Mouse (Mus musculus) limb, embryonic 12.5 days (tissue): ENCODE measurements around the gene Eif5a2. TPM values are rescaled to one million over a fixed set of nuclear protein-coding genes. Genes with fewer than 3 reads are reported as not detected.

ENCODE experiments used
- ATAC-seq: fragments of 200-750 bp; cut with Nextera tagmentation; 2 replicates; pipeline ENCODE4 v1.8.0; 2017; ENCODE audit warnings: low read depth, moderate TSS enrichment; ENCODE audit not compliant: insufficient number of reproducible peaks, insufficient read depth, low FRiP score, low TSS enrichment
- H3K27ac ChIP-seq: fragments of 300-500 bp; sonication (generic); 2 replicates; pipeline ENCODE4 v1.5.1; 2016; ENCODE audit warnings: mild to moderate bottlenecking, moderate library complexity
- H3K27me3 ChIP-seq: fragments of 300-500 bp; sonication (generic); 2 replicates; pipeline ENCODE4 v1.6.1; 2016; ENCODE audit warnings: mild to moderate bottlenecking, moderate library complexity
- H3K36me3 ChIP-seq: fragments of 300-500 bp; sonication (generic); 2 replicates; pipeline ENCODE4 v1.6.1; 2016; ENCODE audit warnings: mild to moderate bottlenecking, moderate library complexity
- H3K4me1 ChIP-seq: fragments of 300-500 bp; sonication (generic); replicated peaks from 2 replicates; pipeline ENCODE4 v1.6.1; 2016
- H3K4me2 ChIP-seq: fragments of 300-500 bp; sonication (generic); 2 replicates; pipeline ENCODE4 v1.6.1; 2016; ENCODE audit warnings: mild to moderate bottlenecking, moderate library complexity
- H3K4me3 ChIP-seq: fragments of 300-500 bp; sonication (generic); replicated peaks from 2 replicates; pipeline ENCODE4 v1.5.1; 2016; ENCODE audit warnings: mild to moderate bottlenecking
- H3K9ac ChIP-seq: fragments of 300-500 bp; sonication (generic); replicated peaks from 2 replicates; pipeline ENCODE4 v1.6.1; 2016; ENCODE audit warnings: mild to moderate bottlenecking, moderate library complexity
- H3K9me3 ChIP-seq: fragments of 300-500 bp; sonication (generic); 2 replicates; pipeline ENCODE4 v1.6.1; 2016; ENCODE audit warnings: mild to moderate bottlenecking, moderate library complexity
- WGBS: fragments of 180-500 bp; shearing (Covaris S2); methylation state at CpG from one replicate; pipeline ENCODE4 v1.1.7; 2016; 5-methylcytosine and 5-hydroxymethylcytosine counted together
- polyA plus RNA-seq: library from polyadenylated mRNA; unstranded; fragments of >200 nt; fragmentation: Nextera tagmentation; extraction: Ambion mirVana; gene quantifications from 2 replicates; pipeline ENCODE4 v1.2.1, GENCODE M21; 2016

Gene Eif5a2
- polyA plus RNA-seq, result 10.7 and 12.3 TPM in 2 replicates

DNA sequence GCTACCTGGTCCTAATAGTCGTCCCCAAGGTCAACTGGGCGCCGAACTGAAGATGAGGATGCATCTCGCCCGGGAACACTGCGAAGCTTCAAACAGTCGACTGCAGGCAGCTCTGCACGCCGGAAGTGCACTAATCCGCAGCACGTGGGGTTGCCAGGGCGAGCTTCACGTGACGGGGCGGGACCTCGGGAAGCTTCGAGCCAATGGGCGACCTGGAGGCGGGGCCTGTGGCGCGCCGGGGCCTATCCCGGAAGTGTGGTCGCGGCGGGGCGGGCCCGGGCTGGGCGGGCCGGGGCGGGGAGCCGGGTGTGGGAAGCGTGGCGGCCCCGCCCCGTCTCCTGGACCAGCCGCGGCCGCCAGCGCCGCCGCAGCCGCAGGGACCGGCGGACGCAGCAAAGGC is at the start of gene Eif5a2:
Eif5a2 (plus strand) TSS at position 283 of the 400 bp plus-strand sequence.
- Histone ChIP-seq H3K4me2 (peak within 1 kb of the TSS; percentile 93), H3K4me3 (peak within 1 kb of the TSS; percentile 82), H3K27me3 (no peaks in the 10 kb centered on the region), H3K9ac (peak within 1 kb of the TSS; percentile 83), H3K4me1 (peaks cover 5% of the 10 kb centered on the region), H3K9me3 (no peaks in the 10 kb centered on the region), H3K27ac (no peak within 1 kb of the TSS), H3K36me3 (no peaks in the 10 kb centered on the region)
- ATAC-seq, result peak; percentile 98
- WGBS, result 3% methylated on average over 42 of the region's 46 CpGs

DNA sequence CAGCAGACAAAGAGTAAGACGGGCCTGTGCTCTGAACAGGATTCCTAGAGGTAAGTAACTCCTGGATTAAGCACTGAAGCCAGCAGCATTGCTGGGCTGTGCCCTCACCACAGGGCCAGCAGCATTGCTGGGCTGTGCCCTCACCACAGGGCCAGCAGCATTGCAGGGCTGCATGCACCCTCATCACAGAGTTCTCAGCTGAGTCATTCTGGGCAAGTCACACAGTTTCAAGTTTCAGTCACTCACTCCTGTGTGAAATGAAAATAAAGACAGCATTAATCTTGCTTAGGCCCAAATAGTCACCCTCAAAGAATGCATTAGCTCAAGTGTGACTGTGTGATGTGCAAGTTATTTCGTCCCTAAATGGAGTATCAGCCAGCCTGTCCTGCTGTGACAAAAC is 46.4 kb upstream of the Eif5a2 start:
- no peaks in the 10 kb centered on the region for H3K9me3 ChIP-seq
- WGBS, result 65% methylated on average over 2 of the region's 2 CpGs

DNA sequence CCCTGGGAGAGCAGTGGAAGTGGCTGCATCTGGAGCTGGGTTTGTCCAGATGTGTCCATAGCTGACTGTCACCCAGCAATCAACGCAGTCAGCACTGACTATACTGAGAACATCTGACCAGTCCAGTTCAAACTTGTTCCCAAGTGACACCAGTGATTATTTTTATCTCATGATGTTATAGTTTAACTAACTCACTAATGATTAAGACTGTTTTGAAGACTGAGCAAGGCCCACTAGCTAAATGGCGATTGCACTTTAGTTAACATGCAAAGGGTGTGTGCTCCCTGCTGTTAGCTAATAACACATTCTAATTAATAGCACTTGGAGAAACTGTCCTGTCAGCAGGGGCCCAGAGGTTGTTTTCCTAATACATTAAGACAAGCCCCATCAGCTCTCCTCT is 44.1 kb upstream of the Eif5a2 start:
- no peak overlapping the region for H3K4me3 ChIP-seq
- peaks cover 12% of the 10 kb centered on the region; the same call in 1 of the 2 replicates for H3K4me1 ChIP-seq
- H3K9ac ChIP-seq, result no peak overlapping the region
- H3K4me2 ChIP-seq, result no peak overlapping the region
- H3K9me3 ChIP-seq, result no peaks in the 10 kb centered on the region
- H3K27ac ChIP-seq, result no peak overlapping the region
- WGBS, result 25% methylated on average over 2 of the region's 2 CpGs
- no peaks in the 10 kb centered on the region for H3K36me3 ChIP-seq
- ATAC-seq, result no peak
- H3K27me3 ChIP-seq, result no peaks in the 10 kb centered on the region

More for the DNA sequence above, 46.4 kb upstream of the Eif5a2 start:
- no peaks in the 10 kb centered on the region for H3K27me3 ChIP-seq
- H3K36me3 ChIP-seq, result no peaks in the 10 kb centered on the region
- no peak overlapping the region for H3K4me3 ChIP-seq
- peaks cover 8% of the 10 kb centered on the region; the same call in 1 of the 2 replicates for H3K4me1 ChIP-seq
- no peak overlapping the region for H3K27ac ChIP-seq
- no peak overlapping the region for H3K4me2 ChIP-seq
- ATAC-seq, result no peak
- H3K9ac ChIP-seq, result no peak overlapping the region

DNA sequence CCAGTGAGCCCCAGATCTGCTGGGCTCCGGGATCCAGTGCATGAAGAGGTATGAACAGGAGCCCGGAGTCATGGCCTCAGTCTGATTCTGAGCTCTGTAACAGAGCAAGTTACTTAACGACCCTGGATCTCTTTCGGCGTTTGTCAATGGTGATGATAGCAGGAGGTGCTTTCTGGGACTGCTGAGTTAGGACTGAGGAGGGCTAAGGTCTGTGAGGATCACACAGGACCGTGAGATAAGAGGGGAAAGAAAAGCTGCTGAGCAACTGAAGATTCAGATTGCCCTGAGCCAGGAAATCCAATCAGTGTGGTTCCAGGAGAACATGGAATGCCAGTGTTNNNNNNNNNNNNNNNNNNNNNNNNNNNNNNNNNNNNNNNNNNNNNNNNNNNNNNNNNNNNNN is 40.7 kb upstream of the Eif5a2 start:
- H3K36me3 ChIP-seq, result no peaks in the 10 kb centered on the region
- H3K9me3 ChIP-seq, result no peaks in the 10 kb centered on the region
- H3K9ac ChIP-seq, result no peak overlapping the region
- H3K4me3 ChIP-seq, result no peak overlapping the region
- WGBS, result 34% methylated on average over 6 of the region's 6 CpGs
- ATAC-seq, result no peak
- H3K4me1 ChIP-seq, result peaks cover 12% of the 10 kb centered on the region; the same call in 1 of the 2 replicates
- peaks cover 10% of the 10 kb centered on the region; the same call in 1 of the 2 replicates for H3K27me3 ChIP-seq
- no peak overlapping the region for H3K4me2 ChIP-seq
- no peak overlapping the region for H3K27ac ChIP-seq

DNA sequence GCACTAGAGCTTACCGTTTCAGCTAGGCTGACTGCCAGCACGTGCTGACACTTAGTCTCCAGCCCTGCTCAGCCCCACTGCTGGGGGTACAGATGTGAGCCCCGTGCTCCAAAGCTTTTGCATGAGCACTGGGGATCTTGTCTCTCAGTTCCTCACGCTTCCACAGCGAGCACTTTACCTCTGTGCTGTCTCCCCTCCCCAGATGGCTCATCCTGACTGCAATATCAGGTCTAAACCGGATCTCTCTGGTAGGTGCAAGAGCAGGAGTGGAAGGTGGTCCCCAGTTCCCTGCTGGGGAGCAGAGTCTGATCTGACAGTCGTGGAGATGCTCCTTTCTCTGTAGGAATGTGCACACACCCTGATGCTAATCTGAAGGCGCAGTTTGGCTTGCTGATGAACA is 37.8 kb upstream of the Eif5a2 start:
- 55% methylated on average over 8 of the region's 8 CpGs for WGBS
- Histone ChIP-seq H3K9ac (no peak overlapping the region), H3K27ac (no peak overlapping the region), H3K4me3 (no peak overlapping the region), H3K4me1 (peaks cover 8% of the 10 kb centered on the region), H3K27me3 (peaks cover 10% of the 10 kb centered on the region; the same call in 1 of the 2 replicates), H3K36me3 (no peaks in the 10 kb centered on the region), H3K9me3 (no peaks in the 10 kb centered on the region), H3K4me2 (no peak overlapping the region)
- ATAC-seq, result no peak

DNA sequence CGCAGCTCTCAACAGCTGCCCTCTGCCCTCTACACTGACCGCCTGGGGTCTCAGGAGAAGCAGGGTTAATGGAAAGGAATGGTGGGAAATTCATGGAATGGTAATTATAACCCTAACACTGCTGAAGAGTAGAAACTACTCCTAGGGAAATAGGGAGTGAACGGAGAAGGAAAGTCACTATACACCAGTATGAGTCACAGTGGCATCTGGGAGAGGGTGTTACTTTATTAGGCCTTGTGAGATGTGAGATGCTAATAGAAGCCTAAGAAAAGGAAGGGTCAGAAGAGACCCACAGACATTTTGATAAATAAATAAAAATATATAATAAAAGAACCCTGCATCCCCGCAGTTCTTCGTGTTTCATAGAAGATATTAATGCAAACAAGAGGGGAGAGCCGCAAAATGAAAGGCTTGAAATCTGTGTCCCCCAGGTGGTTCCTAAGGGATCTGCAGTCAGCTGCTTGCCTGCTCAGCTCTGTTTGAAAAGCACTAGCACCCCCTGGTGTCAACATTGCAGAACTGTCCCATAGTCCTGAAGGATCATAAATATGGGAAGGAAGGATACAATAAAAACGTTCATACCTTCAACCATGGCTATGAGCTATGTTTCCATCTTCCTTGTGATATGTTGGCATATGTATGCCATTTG is 35.1 kb upstream of the Eif5a2 start:
- peaks cover 3% of the 10 kb centered on the region for H3K4me1 ChIP-seq
- no peak; the same call in 1 of the 2 replicates for ATAC-seq
- H3K4me3 ChIP-seq, result no peak overlapping the region
- no peaks in the 10 kb centered on the region for H3K36me3 ChIP-seq
- WGBS, result 26% methylated on average over 7 of the region's 7 CpGs
- H3K27me3 ChIP-seq, result peaks cover 10% of the 10 kb centered on the region; the same call in 1 of the 2 replicates
- no peak overlapping the region for H3K9ac ChIP-seq
- no peak overlapping the region for H3K4me2 ChIP-seq
- no peaks in the 10 kb centered on the region for H3K9me3 ChIP-seq
- H3K27ac ChIP-seq, result no peak overlapping the region

DNA sequence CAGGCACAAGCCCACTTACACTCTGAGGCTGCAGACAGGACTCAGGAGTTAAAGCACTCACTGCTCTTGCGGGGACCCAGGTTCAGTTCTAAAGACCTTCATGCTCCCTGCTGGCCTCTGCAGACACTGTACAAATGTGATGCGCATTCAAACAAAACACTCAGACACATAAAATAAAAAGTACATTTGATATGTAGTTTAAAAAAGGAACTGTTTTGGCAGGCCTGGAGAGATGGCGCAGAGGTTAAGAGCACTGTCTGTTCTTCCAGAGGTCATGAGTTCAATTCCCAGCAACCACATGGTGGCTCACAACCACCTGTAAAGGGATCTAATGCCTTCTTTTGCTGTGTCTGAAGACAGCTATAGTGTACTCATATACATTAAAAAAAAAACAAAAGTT is 32.9 kb upstream of the Eif5a2 start:
- Histone ChIP-seq H3K4me2 (no peak overlapping the region), H3K27me3 (peaks cover 6% of the 10 kb centered on the region; the same call in 1 of the 2 replicates), H3K27ac (no peak overlapping the region), H3K9ac (no peak overlapping the region), H3K4me3 (no peak overlapping the region), H3K4me1 (peaks cover 3% of the 10 kb centered on the region), H3K36me3 (no peaks in the 10 kb centered on the region), H3K9me3 (no peaks in the 10 kb centered on the region)
- WGBS, result 63% methylated on average over 3 of the region's 3 CpGs
- no peak for ATAC-seq

DNA sequence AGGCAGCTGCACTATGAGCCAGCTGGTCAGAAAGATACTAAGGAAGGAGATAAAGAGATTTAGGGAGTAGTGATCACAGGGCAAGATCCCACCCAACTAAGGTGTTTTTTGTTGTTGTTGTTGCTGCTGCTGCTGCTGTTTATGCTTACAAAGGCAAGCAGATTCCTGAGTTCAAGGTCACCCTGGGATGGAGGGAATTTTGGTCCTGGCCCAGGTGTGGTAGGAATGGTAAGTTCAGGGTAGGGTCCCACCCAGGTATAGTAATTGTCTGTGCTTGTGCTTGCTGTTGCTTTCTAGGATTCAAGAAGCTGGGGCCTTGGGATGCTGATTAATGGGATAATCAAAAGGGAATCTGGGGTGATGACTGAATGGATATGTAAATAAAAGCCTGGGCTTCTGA is 32.1 kb upstream of the Eif5a2 start:
- no peak overlapping the region for H3K4me2 ChIP-seq
- H3K27ac ChIP-seq, result no peak overlapping the region
- no peak overlapping the region for H3K4me3 ChIP-seq
- H3K27me3 ChIP-seq, result no peaks in the 10 kb centered on the region
- H3K9me3 ChIP-seq, result no peaks in the 10 kb centered on the region
- H3K4me1 ChIP-seq, result peaks cover 3% of the 10 kb centered on the region
- H3K9ac ChIP-seq, result no peak overlapping the region
- no peak for ATAC-seq
- H3K36me3 ChIP-seq, result no peaks in the 10 kb centered on the region

DNA sequence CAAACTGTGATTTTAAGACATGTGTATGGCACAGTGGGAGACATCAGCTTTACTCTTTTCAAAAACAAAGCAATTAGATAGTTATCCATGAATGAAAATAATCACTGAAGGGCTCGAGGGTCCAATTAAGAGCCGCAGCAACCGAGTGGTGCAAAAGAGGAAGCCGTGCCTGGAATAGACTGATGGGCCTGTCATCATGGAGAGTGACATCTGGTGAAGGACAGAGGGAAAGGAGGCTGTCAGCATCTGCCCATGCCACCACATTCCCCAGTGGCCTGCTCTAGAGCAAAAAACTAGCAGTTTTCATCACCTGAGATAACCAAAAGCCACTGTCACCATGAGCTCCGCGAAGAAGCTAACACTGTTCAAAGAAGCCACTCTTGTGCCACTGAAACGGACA is 25.6 kb upstream of the Eif5a2 start:
- no peaks in the 10 kb centered on the region for H3K27me3 ChIP-seq
- no peaks in the 10 kb centered on the region for H3K9me3 ChIP-seq
- ATAC-seq, result no peak
- no peak overlapping the region for H3K4me3 ChIP-seq
- no peak overlapping the region for H3K4me2 ChIP-seq
- no peak overlapping the region for H3K9ac ChIP-seq
- H3K4me1 ChIP-seq, result no peaks in the 10 kb centered on the region
- no peak overlapping the region for H3K27ac ChIP-seq
- WGBS, result 76% methylated on average over 7 of the region's 7 CpGs
- H3K36me3 ChIP-seq, result no peaks in the 10 kb centered on the region

DNA sequence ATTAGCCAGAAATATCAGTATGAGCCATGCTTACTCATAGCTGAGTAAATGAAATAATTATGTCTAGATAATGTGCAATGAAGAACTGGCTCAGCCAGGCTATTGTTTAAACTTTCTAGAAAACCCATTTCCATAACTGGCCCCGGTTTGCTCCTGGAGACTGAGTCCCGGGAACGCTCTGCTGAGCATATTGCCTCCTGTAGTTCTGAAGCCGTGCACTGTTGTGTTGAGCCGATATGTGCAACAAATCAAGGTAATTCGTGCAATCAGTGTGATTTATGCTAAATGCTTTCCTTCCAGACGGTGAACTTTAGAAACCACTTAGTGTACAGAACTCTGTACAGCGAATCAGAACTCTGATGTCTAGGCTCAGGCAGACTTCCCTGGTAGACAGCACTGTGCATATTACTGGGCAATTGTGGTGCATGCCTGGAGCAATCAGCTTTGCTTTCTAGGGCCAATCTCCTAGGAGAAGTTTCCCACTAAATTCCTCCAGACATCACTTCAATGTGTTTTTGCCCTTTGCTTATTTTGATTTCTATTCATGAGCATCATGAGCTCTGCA is 19.8 kb upstream of the Eif5a2 start:
- ATAC-seq, result no peak
- H3K4me2 ChIP-seq, result no peak overlapping the region
- H3K36me3 ChIP-seq, result no peaks in the 10 kb centered on the region
- H3K27me3 ChIP-seq, result no peaks in the 10 kb centered on the region
- no peak overlapping the region for H3K9ac ChIP-seq
- WGBS, result 51% methylated on average over 8 of the region's 8 CpGs
- H3K4me3 ChIP-seq, result no peak overlapping the region
- H3K4me1 ChIP-seq, result no peaks in the 10 kb centered on the region
- no peaks in the 10 kb centered on the region for H3K9me3 ChIP-seq
- H3K27ac ChIP-seq, result no peak overlapping the region

DNA sequence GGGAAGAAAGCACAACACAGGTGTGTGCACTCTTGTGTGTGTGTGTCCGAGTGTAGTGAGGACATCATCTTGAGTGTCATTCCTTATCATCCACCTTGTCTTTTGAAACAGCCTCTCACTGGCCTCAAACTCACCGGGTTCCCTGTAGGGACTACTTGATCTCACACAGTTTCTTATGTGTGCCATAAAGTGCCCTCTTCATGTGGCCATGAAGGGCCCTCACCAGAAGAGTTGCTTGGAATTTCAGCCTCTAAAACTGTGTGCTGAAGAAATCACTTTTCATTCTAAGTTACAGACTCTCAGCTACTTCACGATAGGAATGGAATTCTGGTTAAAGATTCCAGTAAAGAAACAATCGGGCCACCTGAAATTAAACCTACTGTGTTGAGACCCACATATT is 14.1 kb upstream of the Eif5a2 start:
- H3K4me3 ChIP-seq, result no peak overlapping the region
- no peaks in the 10 kb centered on the region for H3K27me3 ChIP-seq
- no peak overlapping the region for H3K4me2 ChIP-seq
- WGBS, result 90% methylated on average over 4 of the region's 4 CpGs
- H3K36me3 ChIP-seq, result no peaks in the 10 kb centered on the region
- 0 out of 2 replicates have a peak, but pooled peaks cover 3% of the 10 kb centered on the region for H3K9me3 ChIP-seq
- no peak for ATAC-seq
- no peaks in the 10 kb centered on the region for H3K4me1 ChIP-seq
- no peak overlapping the region for H3K9ac ChIP-seq
- H3K27ac ChIP-seq, result no peak overlapping the region

DNA sequence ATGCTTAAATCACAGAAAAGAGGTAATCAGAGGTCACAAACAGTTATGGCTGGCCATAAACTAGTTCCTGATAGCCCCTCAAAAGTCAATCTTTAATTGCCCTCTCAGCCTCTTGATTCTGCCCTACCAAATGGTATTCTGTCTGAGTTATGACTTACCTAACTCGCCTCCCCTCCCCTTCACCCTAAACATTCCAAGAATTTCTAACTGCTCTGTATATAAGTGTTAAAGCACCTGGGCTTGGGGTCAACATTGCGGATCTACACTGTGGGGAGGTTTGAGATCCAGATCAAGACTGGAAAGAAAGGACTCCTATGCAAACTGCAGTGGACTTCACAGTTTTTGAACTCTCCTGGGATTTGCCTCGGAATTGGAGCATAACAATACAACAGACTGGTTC is 12.9 kb upstream of the Eif5a2 start:
- no peak for ATAC-seq
- WGBS, result 49% methylated on average over 3 of the region's 3 CpGs
- no peak overlapping the region for H3K4me2 ChIP-seq
- H3K27me3 ChIP-seq, result no peaks in the 10 kb centered on the region
- 0 out of 2 replicates have a peak, but pooled peaks cover 6% of the 10 kb centered on the region for H3K9me3 ChIP-seq
- no peak overlapping the region for H3K27ac ChIP-seq
- no peaks in the 10 kb centered on the region for H3K4me1 ChIP-seq
- H3K4me3 ChIP-seq, result no peak overlapping the region
- H3K9ac ChIP-seq, result no peak overlapping the region
- no peaks in the 10 kb centered on the region for H3K36me3 ChIP-seq
